Mouse (Mus musculus) hindbrain, embryonic 13.5 days (tissue): ENCODE measurements around the gene Bhlha15. TPM values are rescaled to one million over a fixed set of nuclear protein-coding genes. Genes with fewer than 3 reads are reported as not detected.

Experiments
- ATAC-seq: fragments of 200-750 bp; cut with Nextera tagmentation; 2 replicates; pipeline ENCODE4 v1.8.0; 2017; ENCODE audit warnings: moderate TSS enrichment; ENCODE audit not compliant: low FRiP score
- H3K27ac ChIP-seq: fragments of 300-500 bp; sonication (generic); 2 replicates; pipeline ENCODE4 v1.5.1; 2015; ENCODE audit warnings: inconsistent platforms, mild to moderate bottlenecking, moderate library complexity
- H3K27me3 ChIP-seq: fragments of 300-500 bp; sonication (generic); 2 replicates; pipeline ENCODE4 v1.6.1; 2015; ENCODE audit warnings: mild to moderate bottlenecking, inconsistent platforms
- H3K36me3 ChIP-seq: fragments of 300-500 bp; sonication (generic); 2 replicates; pipeline ENCODE4 v1.6.1; 2015; ENCODE audit warnings: mild to moderate bottlenecking, inconsistent platforms
- H3K4me1 ChIP-seq: fragments of 300-500 bp; sonication (generic); replicated peaks from 2 replicates; pipeline ENCODE4 v1.6.1; 2015; ENCODE audit warnings: inconsistent platforms
- H3K4me2 ChIP-seq: fragments of 300-500 bp; sonication (generic); 2 replicates; pipeline ENCODE4 v1.6.1; 2015; ENCODE audit warnings: inconsistent platforms, mild to moderate bottlenecking, moderate library complexity
- H3K4me3 ChIP-seq: fragments of 300-500 bp; sonication (generic); 2 replicates; pipeline ENCODE4 v1.5.1; 2015; ENCODE audit warnings: mild to moderate bottlenecking, inconsistent platforms
- H3K9ac ChIP-seq: fragments of 300-500 bp; sonication (generic); 2 replicates; pipeline ENCODE4 v1.6.1; 2015; ENCODE audit warnings: mild to moderate bottlenecking, inconsistent platforms
- H3K9me3 ChIP-seq: fragments of 300-500 bp; sonication (generic); 2 replicates; pipeline ENCODE4 v1.6.1; 2016; ENCODE audit warnings: inconsistent platforms
- WGBS: fragments of 180-500 bp; shearing (Covaris S2); methylation state at CpG from one replicate; pipeline ENCODE4 v1.1.7; 2015; 5-methylcytosine and 5-hydroxymethylcytosine counted together
- polyA plus RNA-seq: library from polyadenylated mRNA; unstranded; fragments of >200 nt; fragmentation: Nextera tagmentation; extraction: Ambion mirVana; gene quantifications from 2 replicates; pipeline ENCODE4 v1.2.1, GENCODE M21; 2015

Bhlha15 gene
- polyA plus RNA-seq, 1 experiment from 2014 or later = 0.17 TPM

DNA sequence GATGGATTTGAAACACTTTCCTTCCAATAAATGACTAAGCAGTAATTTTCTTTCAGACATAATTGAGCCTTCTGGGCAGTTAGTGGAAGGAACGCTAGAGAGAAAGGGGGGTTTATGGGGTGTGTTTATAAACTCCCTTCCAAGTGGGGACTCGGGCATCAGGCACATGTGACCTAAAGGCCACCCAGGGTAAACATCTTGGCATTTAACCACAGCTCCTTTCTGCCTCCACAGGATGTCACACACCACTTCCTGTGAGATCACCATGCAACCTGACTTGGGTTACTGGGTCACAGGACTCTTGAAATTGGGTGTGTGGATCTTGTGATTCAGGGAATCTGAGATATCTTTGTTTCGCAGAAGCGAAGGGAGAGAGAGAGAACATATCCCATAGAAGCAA is 31.2 kb downstream of the Bhlha15 start:
- ATAC-seq = no peak
- WGBS = 70% methylated on average over 4 of the region's 4 CpGs
- H3K36me3 ChIP-seq = peaks cover 16% of the 10 kb centered on the region
- H3K27ac ChIP-seq = no peak overlapping the region
- H3K4me2 ChIP-seq = no peak overlapping the region
- H3K9me3 ChIP-seq = no peaks in the 10 kb centered on the region
- H3K4me3 ChIP-seq = no peak overlapping the region
- no peaks in the 10 kb centered on the region for H3K27me3 ChIP-seq
- peaks cover 39% of the 10 kb centered on the region for H3K4me1 ChIP-seq
- H3K9ac ChIP-seq = no peak overlapping the region

DNA sequence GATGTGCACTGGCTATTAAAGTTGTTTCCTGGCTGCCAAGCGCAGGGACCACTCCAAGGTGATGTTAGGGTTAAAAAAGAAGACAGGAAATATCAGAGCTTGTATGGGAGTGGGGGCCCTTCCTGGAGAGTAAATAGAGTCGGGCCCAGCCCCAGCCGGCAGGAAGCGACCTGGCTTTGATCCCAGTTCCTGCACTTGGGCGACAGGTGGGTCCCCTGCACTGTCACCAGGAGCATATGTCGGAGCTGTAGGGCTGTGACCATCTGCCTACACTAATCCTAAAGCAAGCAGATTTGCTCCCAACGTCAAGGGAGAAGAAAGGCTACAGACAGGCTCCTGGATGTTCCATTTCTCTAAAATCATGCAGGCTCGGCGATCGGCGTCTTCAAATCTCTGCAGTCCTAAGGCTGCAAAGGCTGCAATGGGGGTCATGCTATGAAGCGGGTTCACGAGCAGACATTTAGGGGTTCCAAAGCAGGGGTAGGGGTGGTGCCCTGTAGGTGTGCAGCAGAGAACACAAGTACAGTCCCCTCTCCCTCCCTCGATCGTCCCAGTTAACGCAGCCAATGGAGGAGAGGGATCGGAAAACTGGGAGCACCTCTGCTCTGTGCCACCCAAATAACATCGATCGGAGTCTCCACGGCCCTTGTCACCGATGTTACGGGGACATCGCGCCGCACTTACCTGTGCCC is 32.9 kb downstream of the Bhlha15 start:
- WGBS = 3% methylated on average over 25 of the region's 25 CpGs
- Histone ChIP-seq H3K9ac (peak overlapping the region; percentile 85), H3K4me2 (peak overlapping the region; percentile 93), H3K4me3 (peak overlapping the region; percentile 75), H3K9me3 (no peaks in the 10 kb centered on the region), H3K27me3 (no peaks in the 10 kb centered on the region), H3K27ac (peak overlapping the region; percentile 76), H3K36me3 (peaks cover 3% of the 10 kb centered on the region), H3K4me1 (peaks cover 39% of the 10 kb centered on the region)
- peak; percentile 82 for ATAC-seq

DNA sequence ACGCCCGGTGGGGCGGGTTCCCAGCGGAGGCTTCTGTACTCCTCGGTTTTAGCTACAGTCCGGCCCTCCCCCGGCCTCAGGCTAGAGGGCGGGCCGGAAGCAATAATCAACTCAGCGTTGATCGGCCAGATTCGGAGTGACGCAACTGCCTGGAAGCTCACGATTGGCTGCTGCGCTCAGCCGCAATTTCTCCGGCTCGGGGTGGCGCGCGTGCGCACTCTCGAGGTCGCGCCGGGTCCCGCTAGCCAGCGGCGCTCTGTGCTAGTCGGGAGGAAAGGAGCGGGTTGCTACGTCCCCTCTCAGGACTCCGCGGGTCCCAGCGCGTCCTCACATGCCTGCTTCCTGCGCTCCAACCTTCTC is 33.4 kb downstream of the Bhlha15 start, which contains the start of gene Tecpr1:
Gene Tecpr1, minus strand, starts transcription at position 113 of the 360 bp plus-strand sequence.
- peak within 1 kb of the TSS; percentile 93 for H3K4me2 ChIP-seq

DNA sequence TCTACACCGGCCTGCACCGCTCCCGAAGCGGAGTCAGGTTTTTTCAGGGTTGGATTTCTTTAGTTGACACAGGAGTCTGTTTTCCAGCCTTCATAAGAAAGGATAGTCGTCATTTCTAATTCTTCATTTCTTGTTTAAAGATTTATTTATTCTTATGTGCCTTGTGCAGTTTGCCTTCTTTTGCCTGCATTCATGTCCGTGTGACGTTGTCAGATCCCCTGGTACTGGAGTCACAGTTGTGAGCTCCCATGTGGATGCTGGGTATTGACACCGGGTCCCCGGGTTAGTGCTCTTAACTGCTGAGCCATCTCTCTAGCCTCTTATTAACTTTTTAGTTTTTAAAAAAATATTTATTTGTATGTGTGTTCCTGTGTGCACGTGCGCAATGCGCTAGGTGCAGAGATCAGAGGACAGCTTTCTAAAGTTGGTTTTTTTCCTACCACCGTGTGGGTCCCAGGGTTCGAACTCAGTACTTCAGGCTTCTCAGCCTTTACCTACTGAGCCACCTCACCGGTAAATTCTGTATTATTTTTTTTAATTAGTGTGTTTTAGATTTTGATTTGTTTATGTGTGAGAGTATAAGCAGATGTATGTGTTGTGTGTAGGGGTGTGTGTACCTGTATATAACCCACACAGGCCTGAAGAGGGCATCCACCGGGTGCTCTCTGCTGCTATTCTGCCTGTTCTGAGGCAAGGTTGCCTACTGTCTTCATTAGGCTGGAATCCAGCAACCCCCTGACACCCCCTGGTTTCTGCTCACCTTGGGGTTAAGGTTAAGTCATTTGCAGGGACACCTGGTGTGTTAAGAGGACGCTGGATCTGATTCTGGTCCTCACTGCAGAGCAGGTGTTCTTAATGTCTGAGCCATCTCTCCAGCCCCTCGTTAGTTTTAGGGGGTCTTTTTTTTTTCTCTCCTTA is 34.1 kb downstream of the Bhlha15 start:
- Histone ChIP-seq H3K36me3 (no peaks in the 10 kb centered on the region; the same call in 1 of the 2 replicates), H3K27me3 (no peaks in the 10 kb centered on the region), H3K4me2 (peak overlapping the region; percentile 57), H3K4me1 (peaks cover 36% of the 10 kb centered on the region), H3K9me3 (no peaks in the 10 kb centered on the region), H3K27ac (peak overlapping the region; percentile 76), H3K4me3 (peak overlapping the region; percentile 75), H3K9ac (peak overlapping the region; percentile 85)
- WGBS = 26% methylated on average over 18 of the region's 18 CpGs
- no peak for ATAC-seq

More for the DNA sequence above, 33.4 kb downstream of the Bhlha15 start, which contains the start of gene Tecpr1:
- H3K27me3 ChIP-seq = no peaks in the 10 kb centered on the region
- no peaks in the 10 kb centered on the region for H3K9me3 ChIP-seq
- peak within 1 kb of the TSS; percentile 75 for H3K4me3 ChIP-seq
- H3K4me1 ChIP-seq = peaks cover 39% of the 10 kb centered on the region
- peak; percentile 97 for ATAC-seq
- H3K27ac ChIP-seq = peak within 1 kb of the TSS; percentile 76
- H3K36me3 ChIP-seq = no peaks in the 10 kb centered on the region; the same call in 1 of the 2 replicates
- under 1% methylated on average over 37 of the region's 37 CpGs for WGBS
- H3K9ac ChIP-seq = peak within 1 kb of the TSS; percentile 85

DNA sequence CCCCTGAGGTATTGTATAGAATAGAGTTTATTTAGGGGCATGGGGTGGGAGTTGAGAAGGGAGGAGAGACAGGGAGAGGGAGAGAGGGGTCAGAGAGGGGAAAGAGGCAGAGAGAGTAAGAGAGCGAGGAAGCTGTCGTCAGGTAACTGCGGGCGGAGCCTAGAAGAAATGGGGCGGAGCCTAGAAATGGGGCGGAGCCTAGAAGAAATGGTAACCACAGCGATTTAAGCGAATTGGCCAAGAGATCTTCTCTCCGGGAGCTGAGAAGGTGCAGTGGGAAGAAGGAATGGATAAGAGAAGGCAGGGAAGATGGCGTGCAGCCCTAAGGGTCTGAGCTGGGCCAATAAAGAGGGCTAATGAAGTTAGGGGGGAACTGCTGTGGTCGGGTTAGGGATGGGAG is 36.1 kb downstream of the Bhlha15 start:
- no peak overlapping the region for H3K4me3 ChIP-seq
- ATAC-seq = no peak
- H3K9ac ChIP-seq = no peak overlapping the region
- H3K27ac ChIP-seq = no peak overlapping the region
- no peak overlapping the region for H3K4me2 ChIP-seq
- peaks cover 26% of the 10 kb centered on the region for H3K4me1 ChIP-seq
- WGBS = 32% methylated on average over 11 of the region's 11 CpGs
- H3K9me3 ChIP-seq = no peaks in the 10 kb centered on the region
- H3K36me3 ChIP-seq = no peaks in the 10 kb centered on the region
- no peaks in the 10 kb centered on the region for H3K27me3 ChIP-seq

DNA sequence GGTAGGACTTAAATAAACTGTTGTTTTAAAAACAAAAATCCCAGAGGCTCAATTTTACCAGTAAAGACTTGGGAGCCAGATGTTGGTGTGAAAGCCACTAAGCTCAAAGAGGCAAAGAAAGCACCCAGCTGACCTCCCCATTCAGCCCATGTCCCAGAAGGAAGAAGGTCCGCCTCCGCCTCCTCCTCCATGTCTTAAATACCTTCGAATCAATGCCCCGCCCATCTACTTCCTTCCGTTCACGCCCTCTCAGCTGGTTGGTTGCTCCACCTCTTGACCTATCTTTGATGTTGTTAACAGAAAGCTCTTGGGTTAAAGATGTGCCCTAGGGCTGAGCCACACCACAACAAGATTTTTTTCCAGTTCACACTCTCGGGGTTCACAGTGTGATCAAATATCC is 40.1 kb downstream of the Bhlha15 start:
- ATAC-seq = no peak
- no peaks in the 10 kb centered on the region for H3K4me1 ChIP-seq
- no peaks in the 10 kb centered on the region for H3K27me3 ChIP-seq
- no peak overlapping the region for H3K9ac ChIP-seq
- H3K27ac ChIP-seq = no peak overlapping the region
- no peaks in the 10 kb centered on the region for H3K9me3 ChIP-seq
- no peaks in the 10 kb centered on the region for H3K36me3 ChIP-seq
- H3K4me2 ChIP-seq = no peak overlapping the region
- H3K4me3 ChIP-seq = no peak overlapping the region
- WGBS = 94% methylated on average over 7 of the region's 7 CpGs

DNA sequence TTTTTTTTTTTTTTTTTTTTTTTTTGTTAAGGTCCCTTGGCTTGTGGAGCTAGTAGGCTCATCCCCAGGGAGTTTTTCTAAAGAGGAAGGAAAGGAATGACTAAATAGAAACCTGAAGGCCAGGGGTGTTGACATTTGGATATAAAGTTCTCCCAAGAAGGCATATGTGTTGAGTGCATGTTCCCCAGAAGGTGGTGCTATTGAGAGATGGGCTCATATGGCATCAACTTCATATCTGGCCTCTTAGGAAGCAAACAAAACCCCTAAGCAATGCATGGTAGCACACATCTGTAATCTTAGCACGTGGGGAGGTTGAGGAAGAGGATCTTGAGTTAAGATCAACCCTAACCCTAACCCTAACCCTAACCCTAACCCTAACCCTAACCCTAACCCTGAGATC is 41.3 kb downstream of the Bhlha15 start:
- Histone ChIP-seq H3K9ac (no peak overlapping the region), H3K4me1 (no peaks in the 10 kb centered on the region), H3K4me2 (no peak overlapping the region), H3K27me3 (no peaks in the 10 kb centered on the region), H3K9me3 (no peaks in the 10 kb centered on the region), H3K4me3 (no peak overlapping the region), H3K36me3 (no peaks in the 10 kb centered on the region), H3K27ac (no peak overlapping the region)
- no peak for ATAC-seq
- WGBS = 73% methylated on average over 1 of the region's 1 CpGs

DNA sequence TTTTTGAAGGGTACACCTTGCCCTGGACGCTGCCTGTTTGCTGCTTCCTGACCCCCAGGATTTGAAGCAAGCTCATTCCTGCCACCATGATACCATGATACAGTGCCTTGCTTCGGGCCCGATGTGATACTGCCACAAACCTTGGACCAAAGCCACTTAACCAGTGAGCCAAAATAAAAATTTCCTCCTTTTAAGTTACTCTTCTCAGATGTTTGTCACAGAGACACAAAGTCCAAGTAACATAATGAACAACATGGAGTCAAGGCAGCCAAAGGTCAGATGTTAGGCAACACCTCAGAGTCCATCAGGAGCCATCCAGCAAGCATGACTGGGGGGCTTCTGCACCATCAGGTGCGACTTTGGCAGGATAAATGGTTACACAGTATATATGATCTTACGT is 42.4 kb downstream of the Bhlha15 start:
- H3K4me1 ChIP-seq = no peaks in the 10 kb centered on the region
- H3K27me3 ChIP-seq = no peaks in the 10 kb centered on the region
- no peaks in the 10 kb centered on the region for H3K9me3 ChIP-seq
- 85% methylated on average over 5 of the region's 5 CpGs for WGBS
- no peak overlapping the region for H3K27ac ChIP-seq
- H3K9ac ChIP-seq = no peak overlapping the region
- no peaks in the 10 kb centered on the region for H3K36me3 ChIP-seq
- ATAC-seq = no peak
- no peak overlapping the region for H3K4me2 ChIP-seq
- H3K4me3 ChIP-seq = no peak overlapping the region

DNA sequence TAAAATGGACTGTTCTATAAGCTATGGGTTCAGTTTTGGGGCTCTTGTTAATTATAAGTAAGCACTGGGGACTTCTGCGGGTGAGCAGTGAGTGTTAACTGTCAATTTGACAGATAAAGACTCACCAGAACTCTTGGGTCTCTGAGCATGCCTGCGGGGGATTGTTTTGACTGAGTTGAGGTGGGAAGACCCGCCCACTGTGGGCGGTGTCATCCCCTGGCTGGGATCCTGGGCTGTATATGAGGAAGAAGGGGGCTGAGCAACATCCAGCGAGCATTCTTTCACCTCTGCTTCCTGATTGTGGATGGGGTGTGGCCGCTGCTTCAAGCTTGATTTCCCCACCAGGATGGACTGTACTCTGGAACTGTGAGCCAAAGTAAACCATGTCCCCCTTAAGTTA is 44.1 kb downstream of the Bhlha15 start:
- Histone ChIP-seq H3K27ac (no peak overlapping the region), H3K36me3 (no peaks in the 10 kb centered on the region), H3K4me1 (no peaks in the 10 kb centered on the region), H3K27me3 (no peaks in the 10 kb centered on the region), H3K9ac (no peak overlapping the region), H3K4me2 (no peak overlapping the region), H3K9me3 (no peaks in the 10 kb centered on the region), H3K4me3 (no peak overlapping the region)
- WGBS = 72% methylated on average over 6 of the region's 6 CpGs
- ATAC-seq = no peak

DNA sequence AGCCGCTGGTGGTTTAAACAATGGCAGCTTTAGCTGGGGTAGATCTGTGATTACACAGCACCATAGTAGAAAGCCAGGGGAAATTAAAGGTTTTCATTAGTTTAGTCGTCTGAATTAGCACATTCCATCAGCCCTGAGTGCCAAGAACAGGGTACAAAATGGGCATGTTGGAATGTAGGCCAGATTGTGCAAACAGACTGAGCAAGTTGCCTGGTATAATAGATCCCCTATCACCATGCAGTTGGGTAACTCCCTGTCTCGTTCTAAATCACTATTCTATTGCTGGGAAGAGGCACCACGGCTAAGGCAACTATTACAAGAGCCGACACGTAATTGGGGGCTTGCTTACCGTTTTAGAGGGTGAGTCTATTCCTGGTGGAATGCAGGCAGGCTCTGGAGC is 44.6 kb downstream of the Bhlha15 start:
- Histone ChIP-seq H3K27ac (no peak overlapping the region), H3K4me1 (no peaks in the 10 kb centered on the region), H3K36me3 (no peaks in the 10 kb centered on the region), H3K4me2 (no peak overlapping the region), H3K27me3 (no peaks in the 10 kb centered on the region), H3K9ac (no peak overlapping the region), H3K9me3 (no peaks in the 10 kb centered on the region), H3K4me3 (no peak overlapping the region)
- 87% methylated on average over 7 of the region's 7 CpGs for WGBS
- ATAC-seq = no peak

DNA sequence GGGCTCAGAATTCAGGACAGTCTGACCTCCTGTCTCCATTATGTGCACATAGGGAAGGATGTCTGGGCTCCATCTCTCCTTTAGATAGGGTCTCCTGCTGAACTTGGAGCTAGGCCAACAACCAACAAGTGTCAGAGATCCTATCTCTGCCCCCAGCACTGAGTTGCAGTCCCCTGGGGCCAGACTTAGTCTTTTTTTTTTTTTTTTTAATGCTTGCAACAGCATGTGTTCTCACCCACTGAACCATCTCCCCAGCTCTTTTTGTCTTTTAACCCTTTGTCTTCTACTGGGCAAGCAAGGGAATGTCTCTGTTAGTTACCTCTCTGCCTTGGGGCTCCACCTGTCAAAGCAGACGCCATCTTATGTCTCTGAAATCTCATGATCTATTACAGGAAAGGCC is 48.9 kb downstream of the Bhlha15 start:
- H3K4me3 ChIP-seq = no peak overlapping the region
- H3K9me3 ChIP-seq = no peaks in the 10 kb centered on the region
- H3K27me3 ChIP-seq = no peaks in the 10 kb centered on the region
- H3K9ac ChIP-seq = no peak overlapping the region
- no peaks in the 10 kb centered on the region for H3K36me3 ChIP-seq
- no peak overlapping the region for H3K27ac ChIP-seq
- no peak for ATAC-seq
- WGBS = 70% methylated on average over 1 of the region's 1 CpGs
- H3K4me1 ChIP-seq = no peaks in the 10 kb centered on the region
- H3K4me2 ChIP-seq = no peak overlapping the region
